Mouse (Mus musculus): Measurements from ENCODE around the gene Atp2b2. TPM values are rescaled to one million over a fixed set of nuclear protein-coding genes. Genes with fewer than 3 reads are reported as not detected.

Atp2b2 gene
- total RNA-seq, 4 experiments from 2014 or later: 0.22 to 0.40 (median 0.34) TPM

GRCm38 (mm10) chr6:114012834-114013233 lies 29.6 kb downstream of the Atp2b2 start:
- peak in 1 of 2 experiments; percentile 23 for DNase-seq (ENCODE audit: low spot score in 2 of 2)

- DNase-seq (ENCODE audit: low spot score in 2 of 2): no peak
Observed at GRCm38 (mm10) chr6:114011976-114012375, 30.4 kb downstream of the Atp2b2 start.

DNA sequence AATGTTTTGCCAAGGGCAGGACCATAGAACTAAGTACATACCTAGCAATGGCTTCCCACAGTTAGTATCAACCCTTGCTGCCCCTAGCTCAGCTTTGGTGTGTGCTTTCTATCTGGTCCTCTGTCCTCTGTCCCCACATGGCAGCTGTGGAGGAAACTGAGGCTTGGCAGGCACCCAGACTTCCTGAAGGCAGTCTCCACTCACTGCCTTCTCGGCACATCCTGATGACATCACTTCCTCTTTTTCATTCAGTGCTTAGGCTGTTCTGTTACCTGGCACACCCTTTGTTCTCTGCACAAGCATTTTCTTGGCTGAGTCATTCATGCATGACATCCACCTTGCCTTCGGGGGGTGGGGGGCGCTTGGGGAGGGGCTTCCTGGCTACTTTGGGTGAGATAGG lies 38.6 kb downstream of the Atp2b2 start:
- no peak for DNase-seq (ENCODE audit: low spot score in 2 of 2)

DNA sequence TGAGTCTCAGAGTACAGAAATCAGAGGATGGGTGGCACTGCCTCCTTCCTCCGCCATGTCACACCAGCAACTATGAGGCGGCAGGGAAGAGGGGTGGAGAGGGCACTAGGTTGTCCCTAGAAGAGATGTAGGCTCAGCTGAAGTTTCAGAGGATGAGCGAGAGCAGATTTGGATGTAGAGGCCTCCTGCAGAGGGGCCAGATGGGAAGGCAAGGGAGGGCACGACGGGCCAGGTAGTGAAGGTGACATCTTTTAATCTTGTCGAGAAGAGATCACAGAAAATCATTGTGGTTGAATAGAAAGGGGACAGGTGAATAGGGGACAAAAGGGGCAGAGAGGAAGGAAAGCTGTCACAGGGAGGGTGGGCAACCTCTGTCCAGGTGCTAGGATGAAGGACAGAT lies 41.5 kb downstream of the Atp2b2 start:
- no peak for DNase-seq (ENCODE audit: low spot score in 2 of 2)

GRCm38 (mm10) chr6:114000304-114000703 lies 42.1 kb downstream of the Atp2b2 start:
- no peak for DNase-seq (ENCODE audit: low spot score in 2 of 2)

GRCm38 (mm10) chr6:113998413-113998812 lies 44.0 kb downstream of the Atp2b2 start:
- no peak for DNase-seq (ENCODE audit: low spot score in 2 of 2)

GRCm38 (mm10) chr6:113994176-113994575 lies 48.2 kb downstream of the Atp2b2 start:
- DNase-seq (ENCODE audit: low spot score in 2 of 2): no peak

GRCm38 (mm10) chr6:113992101-113992500 lies 50.3 kb downstream of the Atp2b2 start:
- DNase-seq (ENCODE audit: low spot score in 2 of 2): no peak

DNA sequence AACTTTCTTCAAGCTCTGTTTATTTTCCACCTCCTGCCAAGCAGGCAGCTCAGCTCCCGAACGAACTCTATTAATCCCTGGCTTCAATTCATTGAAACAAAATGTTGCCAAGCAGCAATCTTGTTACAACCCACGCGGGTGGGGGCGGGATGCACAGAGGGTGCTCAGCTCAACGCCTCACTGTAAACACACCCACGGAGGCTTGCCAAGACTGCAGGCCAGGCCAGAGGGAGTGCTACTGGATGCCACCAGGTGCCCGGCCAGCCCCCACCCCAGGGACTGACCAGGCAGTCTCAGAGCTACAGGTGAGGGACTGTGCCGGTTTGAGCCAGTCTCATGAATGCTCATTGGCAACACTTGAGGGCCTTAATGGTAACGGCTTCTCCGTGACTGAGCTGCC lies 50.9 kb downstream of the Atp2b2 start:
- DNase-seq (ENCODE audit: low spot score in 2 of 2): no peak

DNA sequence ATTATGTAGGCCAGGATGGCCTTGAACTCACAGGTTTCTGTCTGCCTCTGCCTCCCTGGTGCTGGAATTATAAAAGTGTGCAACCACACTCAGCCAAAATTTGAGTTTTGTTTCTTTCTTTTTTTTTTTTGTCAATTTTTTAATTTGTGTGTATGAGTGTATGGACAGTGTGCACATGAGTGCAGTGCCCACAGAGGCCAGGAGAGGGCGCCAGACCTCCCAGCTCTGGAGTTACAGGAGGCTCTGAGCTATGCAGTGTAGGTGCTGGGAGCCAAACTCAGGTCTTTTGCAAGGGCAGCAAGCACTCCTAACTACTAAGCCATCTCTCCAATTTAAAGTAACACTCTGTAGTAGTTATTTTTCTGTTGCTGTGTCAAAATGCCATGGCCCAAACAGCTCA lies 52.4 kb downstream of the Atp2b2 start:
- DNase-seq (ENCODE audit: low spot score in 2 of 2): no peak

- DNase-seq (ENCODE audit: low spot score in 2 of 2): no peak
Observed at GRCm38 (mm10) chr6:113988521-113988920, 53.9 kb downstream of the Atp2b2 start.

GRCm38 (mm10) chr6:113986671-113987070 lies 55.7 kb downstream of the Atp2b2 start:
- DNase-seq (ENCODE audit: low spot score in 2 of 2): no peak

DNA sequence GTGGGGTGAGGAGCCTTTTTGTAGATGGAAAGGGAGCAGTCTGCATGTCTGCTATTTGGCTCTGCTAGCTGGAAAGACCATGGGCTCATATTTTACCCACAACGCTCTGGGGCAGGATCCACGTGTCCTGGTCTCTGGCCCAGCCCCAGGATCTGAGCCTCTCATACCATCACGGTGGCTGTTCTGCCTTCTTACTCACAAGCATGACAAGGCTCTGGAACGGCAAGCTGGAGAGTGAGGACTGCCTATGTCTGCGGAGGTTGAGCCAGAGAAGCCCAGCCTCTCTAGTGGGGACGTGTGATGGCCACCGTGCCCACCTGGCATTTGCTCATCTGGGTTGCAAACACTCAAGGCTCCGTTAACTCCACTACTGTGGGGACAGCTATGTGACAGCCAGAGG lies 63.7 kb downstream of the Atp2b2 start:
- no peak for DNase-seq (ENCODE audit: low spot score in 2 of 2)

DNA sequence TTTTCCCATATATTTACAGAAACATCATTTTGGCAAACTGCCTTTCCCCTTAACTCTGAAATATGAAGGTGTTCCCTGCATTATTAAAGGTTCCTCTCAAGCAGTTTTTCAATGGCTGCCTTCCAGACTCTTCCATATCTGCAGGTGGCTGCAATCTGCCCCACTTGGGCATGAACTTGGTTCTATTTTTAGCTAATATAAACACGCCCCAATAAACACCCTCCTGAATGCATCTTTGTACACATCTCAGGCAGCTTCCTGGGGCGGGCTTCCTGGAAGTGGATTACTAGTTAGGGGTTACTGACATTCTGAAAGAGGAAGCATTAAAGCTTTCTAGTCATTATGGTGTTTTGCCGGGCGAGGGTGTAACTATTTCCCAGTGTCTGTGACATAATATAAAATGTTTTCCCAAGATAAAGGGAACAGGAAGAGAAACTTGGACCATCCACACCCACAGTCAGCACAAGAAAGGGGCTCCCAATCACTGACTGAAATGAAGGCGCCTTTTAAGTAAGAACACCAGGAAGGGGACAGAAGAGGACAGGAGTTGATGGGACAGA lies 64.2 kb downstream of the Atp2b2 start:
- DNase-seq (ENCODE audit: low spot score in 2 of 2): no peak

DNA sequence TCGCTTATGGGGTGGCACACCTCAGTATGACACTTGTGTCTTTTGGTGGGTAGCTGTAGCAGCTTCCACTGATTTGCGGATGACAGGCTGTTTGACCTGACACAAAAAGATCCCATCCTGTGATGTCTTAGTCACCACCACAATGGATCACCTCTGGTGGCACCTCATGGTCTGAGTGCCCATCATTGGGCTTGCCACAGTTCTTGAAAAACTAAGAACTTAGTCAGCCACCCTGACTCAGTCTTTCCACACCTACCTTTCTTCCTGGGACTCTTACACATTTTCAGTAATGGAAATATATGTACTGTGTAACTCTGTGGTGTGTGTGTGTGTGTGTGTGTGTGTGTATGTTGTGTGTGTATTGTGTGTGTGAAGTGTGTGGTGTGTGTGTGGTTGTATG lies 71.5 kb downstream of the Atp2b2 start:
- no peak for DNase-seq (ENCODE audit: low spot score in 2 of 2)

DNA sequence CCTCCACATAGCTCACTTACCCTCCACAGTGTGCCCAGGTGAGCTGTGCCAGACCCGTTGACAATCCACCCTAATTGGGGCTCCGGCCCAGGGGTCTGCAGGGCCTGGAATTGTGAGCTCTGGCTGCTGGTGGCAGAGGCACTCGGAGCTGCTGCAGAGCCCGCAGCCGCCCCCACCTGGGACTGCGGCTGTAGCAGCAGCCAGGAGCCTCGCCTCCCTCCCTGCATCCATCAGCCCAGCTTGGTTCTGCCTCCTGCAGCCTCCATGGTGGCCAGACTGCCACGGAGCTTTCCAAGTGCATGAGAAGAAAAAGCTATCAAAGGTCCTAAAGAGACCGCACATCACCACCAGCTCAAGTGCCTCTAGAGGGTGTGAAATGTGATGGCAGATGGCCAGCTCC lies 71.9 kb downstream of the Atp2b2 start:
- DNase-seq (ENCODE audit: low spot score in 2 of 2): no peak

DNA sequence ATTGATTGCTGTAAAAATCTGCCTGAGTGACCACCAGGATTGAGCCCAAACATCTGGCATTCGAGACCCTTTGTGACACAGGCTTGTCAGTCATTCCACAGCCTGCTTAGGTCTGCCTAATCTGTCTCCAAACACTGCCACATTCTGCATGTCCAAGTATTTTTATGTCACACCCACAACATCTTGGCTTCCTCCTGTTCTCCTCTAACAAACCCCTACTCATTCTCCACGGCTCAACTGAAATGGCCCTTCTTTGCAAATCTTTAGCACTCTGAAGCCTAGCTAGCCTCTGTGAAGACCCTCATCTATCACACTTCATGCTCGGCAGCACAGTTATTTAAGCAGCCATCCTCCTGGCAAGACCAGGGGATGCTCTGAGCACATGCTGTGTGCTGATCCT lies 72.7 kb downstream of the Atp2b2 start:
- DNase-seq (ENCODE audit: low spot score in 2 of 2): no peak

DNA sequence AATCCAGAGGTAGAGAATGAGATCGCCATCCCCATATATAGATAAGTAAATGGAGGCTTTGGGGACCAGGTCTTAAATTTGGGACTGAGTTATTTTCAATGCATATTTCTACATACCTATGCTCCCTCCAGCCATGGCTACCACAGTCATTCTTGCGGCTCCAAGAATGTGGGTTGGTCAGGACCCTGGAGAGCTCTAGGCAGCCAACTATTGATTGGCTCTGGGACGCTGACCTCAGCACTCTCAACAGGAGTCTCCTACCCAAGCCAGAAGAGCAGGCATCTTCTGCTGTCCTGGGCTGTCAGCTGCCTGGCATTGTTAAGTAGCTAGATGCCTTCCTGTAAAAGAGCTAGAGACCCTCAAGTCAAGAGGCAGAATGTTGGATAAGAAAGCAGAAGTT lies 79.6 kb downstream of the Atp2b2 start:
- no peak for DNase-seq (ENCODE audit: low spot score in 2 of 2)

GRCm38 (mm10) chr6:113961658-113962057 lies 80.8 kb downstream of the Atp2b2 start:
- DNase-seq (ENCODE audit: low spot score in 2 of 2): no peak

GRCm38 (mm10) chr6:113959336-113959735 lies 83.1 kb downstream of the Atp2b2 start:
- no peak for DNase-seq (ENCODE audit: low spot score in 2 of 2)

DNA sequence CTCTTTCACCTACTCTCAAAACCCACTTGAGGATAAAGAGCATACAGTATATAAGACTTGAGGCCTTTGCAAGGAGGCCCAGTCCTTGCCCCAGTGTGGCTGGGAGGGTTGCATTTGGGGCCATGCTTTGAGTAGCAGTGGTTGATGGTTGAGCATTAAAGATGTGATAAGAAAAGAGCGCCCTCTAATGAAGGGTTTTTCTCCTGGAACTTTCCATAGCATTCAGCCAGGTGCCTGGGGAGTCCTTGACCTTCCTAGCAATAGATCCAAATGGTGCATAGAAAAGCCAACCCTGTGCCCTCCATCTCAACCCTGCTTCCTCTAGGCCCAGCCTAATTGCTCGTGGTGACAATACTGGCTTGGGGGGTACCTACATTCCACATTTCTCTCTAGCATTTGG lies 83.7 kb downstream of the Atp2b2 start:
- DNase-seq (ENCODE audit: low spot score in 2 of 2): no peak

DNA sequence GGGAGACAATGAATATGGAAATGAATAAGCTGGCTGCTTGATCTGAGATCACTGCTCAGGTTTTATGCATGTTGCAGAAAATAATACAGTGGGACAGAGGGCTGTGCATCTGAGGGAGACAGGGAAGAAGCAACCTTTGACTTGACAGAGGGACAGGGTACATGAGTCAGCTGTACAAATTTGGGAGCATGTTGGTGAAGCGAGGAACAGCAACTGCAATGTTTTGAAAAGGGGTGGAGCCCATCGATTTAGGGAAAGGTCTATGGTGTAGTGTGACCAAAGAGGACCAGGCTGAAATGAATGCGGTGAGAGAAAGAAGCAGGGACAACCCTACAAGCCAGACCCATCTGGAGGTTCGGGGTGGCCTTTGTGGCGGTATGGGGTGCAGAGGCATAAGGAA lies 84.4 kb downstream of the Atp2b2 start:
- DNase-seq (ENCODE audit: low spot score in 2 of 2): no peak

DNA sequence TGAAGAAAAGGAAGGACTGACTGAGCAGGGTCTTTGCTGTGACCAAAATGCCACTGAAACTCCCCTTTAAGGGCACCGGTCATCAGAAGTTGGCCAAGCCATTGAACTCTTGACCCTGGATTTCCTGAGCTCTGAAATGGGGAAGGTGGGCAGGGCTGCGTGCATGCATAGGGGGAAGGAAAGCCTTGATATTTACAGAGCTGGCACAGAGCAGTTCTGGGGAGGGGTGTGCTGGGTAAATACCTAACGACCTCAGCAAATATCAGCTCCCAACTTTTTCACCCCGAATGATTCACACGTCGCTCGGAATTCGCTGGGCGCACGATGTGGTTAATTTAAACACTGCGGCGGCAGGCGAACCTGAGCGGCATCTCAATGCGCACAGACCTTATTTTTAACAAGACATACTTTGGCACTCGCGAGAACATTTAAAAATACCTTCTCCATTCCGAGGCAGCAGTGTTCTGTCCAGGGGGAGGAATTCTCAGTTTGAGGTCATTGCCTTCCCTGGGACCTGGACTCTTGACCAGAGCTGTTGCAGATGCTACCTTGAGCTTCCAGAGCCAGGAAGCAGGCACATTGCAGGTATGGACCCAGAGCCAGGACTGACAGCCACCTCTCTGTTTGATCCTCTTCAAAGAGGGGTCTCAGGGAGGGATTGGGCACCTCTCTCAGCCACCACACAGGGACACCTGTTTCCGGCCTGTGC lies 85.0 kb downstream of the Atp2b2 start:
- DNase-seq (ENCODE audit: low spot score in 2 of 2): no peak
